Mouse (Mus musculus) midbrain, embryonic 15.5 days (tissue): Measurements from ENCODE around the gene Aftph. TPM values are rescaled to one million over a fixed set of nuclear protein-coding genes. Genes with fewer than 3 reads are reported as not detected.

Experiments
- ATAC-seq: fragments of 200-750 bp; cut with Nextera tagmentation; replicated peaks from 2 replicates; pipeline ENCODE4 v1.8.0; 2017; ENCODE audit warnings: moderate TSS enrichment
- H3K27ac ChIP-seq: fragments of 300-500 bp; sonication (generic); 2 replicates; pipeline ENCODE4 v1.5.1; 2015; ENCODE audit warnings: mild to moderate bottlenecking, inconsistent platforms
- H3K27me3 ChIP-seq: fragments of 300-500 bp; sonication (generic); replicated peaks from 2 replicates; pipeline ENCODE4 v1.6.1; 2015; ENCODE audit warnings: inconsistent platforms
- H3K36me3 ChIP-seq: fragments of 300-500 bp; sonication (generic); replicated peaks from 2 replicates; pipeline ENCODE4 v1.6.1; 2015; ENCODE audit warnings: inconsistent platforms
- H3K4me1 ChIP-seq: fragments of 300-500 bp; sonication (generic); 2 replicates; pipeline ENCODE4 v1.6.1; 2015; ENCODE audit warnings: inconsistent platforms
- H3K4me2 ChIP-seq: fragments of 300-500 bp; sonication (generic); 2 replicates; pipeline ENCODE4 v1.6.1; 2015; ENCODE audit warnings: inconsistent platforms, mild to moderate bottlenecking, moderate library complexity
- H3K4me3 ChIP-seq: fragments of 300-500 bp; sonication (generic); 2 replicates; pipeline ENCODE4 v1.5.1; 2015; ENCODE audit warnings: mild to moderate bottlenecking, inconsistent platforms
- H3K9ac ChIP-seq: fragments of 300-500 bp; sonication (generic); 2 replicates; pipeline ENCODE4 v1.6.1; 2015; ENCODE audit warnings: mild to moderate bottlenecking, inconsistent platforms
- H3K9me3 ChIP-seq: fragments of 300-500 bp; sonication (generic); 2 replicates; pipeline ENCODE4 v1.6.1; 2016; ENCODE audit warnings: inconsistent platforms
- WGBS: fragments of 180-500 bp; shearing (Covaris S2); methylation state at CpG from one replicate; pipeline ENCODE4 v1.1.7; 2015; ENCODE audit warnings: mixed read lengths; 5-methylcytosine and 5-hydroxymethylcytosine counted together
- polyA plus RNA-seq: library from polyadenylated mRNA; unstranded; fragments of >200 nt; fragmentation: Nextera tagmentation; extraction: Ambion mirVana; gene quantifications from 2 replicates; pipeline ENCODE4 v1.2.1, GENCODE M21; 2015

Gene Aftph
- polyA plus RNA-seq, 1 experiment from 2014 or later = 35.9 TPM

DNA sequence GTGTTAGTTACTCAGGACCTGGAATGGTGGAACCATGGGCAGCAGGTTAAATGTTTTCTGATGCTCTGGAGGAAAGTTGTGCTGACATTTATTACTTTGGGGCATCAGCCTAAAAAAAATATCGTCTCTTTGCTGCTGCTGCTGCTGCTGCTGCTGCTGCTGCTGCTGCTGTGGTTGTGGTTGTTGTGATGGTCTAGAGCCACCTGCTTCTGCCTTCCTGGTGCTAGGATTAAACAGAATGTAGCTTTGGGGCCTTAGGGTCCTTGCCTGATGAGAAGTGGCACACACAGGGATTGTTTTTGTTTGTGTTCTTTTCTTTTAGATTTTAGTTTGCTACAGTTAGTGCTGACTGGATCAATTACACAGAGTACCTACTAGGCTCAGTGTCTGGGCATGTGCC, 97.2 kb downstream of the Aftph start:
- H3K9me3 ChIP-seq = no peaks in the 10 kb centered on the region
- H3K27me3 ChIP-seq = no peaks in the 10 kb centered on the region
- no peaks in the 10 kb centered on the region for H3K36me3 ChIP-seq
- peaks cover 50% of the 10 kb centered on the region for H3K4me1 ChIP-seq
- no peak overlapping the region for H3K27ac ChIP-seq
- ATAC-seq = no peak
- H3K4me3 ChIP-seq = no peak overlapping the region
- 83% methylated on average over 1 of the region's 1 CpGs for WGBS
- no peak overlapping the region for H3K4me2 ChIP-seq
- no peak overlapping the region for H3K9ac ChIP-seq

DNA sequence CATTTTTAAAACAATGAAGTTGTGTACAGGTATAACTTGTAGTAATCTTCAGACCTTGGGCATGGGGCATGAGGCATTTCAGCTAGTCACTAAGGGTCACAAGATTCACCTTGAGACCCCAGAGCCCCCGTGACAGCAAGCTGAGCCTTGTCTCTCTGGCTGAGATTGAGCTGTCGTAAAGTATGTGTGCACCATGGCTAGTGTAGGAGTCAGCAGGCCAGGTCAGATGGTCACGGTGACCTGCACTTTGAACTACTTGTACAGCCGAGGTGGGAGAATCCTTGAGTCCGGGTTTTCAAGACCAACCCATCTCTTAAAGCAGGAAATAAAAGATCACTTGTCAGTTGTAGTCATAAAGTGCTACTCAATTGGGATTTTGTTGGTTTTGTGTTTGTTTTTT, 98.2 kb downstream of the Aftph start:
- no peak overlapping the region for H3K27ac ChIP-seq
- no peak overlapping the region for H3K9ac ChIP-seq
- ATAC-seq = no peak
- no peak overlapping the region for H3K4me3 ChIP-seq
- H3K4me2 ChIP-seq = no peak overlapping the region
- H3K9me3 ChIP-seq = no peaks in the 10 kb centered on the region
- H3K36me3 ChIP-seq = no peaks in the 10 kb centered on the region
- H3K27me3 ChIP-seq = no peaks in the 10 kb centered on the region
- 71% methylated on average over 5 of the region's 5 CpGs for WGBS
- peaks cover 46% of the 10 kb centered on the region for H3K4me1 ChIP-seq

DNA sequence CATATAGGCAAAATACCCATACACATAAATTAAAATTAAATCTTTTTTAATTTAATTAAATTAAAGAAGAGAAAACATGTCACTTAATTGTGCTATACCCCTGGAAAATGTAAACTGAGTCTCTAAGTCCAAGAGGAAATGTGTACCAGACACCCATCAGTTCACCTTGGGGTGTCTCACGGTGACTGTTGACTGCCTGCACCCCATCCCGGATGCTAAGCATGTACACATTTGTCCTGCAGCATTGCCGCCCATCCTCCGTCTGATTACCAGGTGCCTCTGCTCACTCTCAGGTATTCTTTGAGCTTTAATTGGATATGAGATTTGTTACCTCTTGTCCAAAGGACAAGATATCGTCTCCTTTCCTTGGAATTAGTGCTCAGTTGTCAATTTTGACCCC, 99.1 kb downstream of the Aftph start:
- Histone ChIP-seq H3K27ac (no peak overlapping the region), H3K4me3 (no peak overlapping the region), H3K4me2 (no peak overlapping the region), H3K4me1 (peaks cover 38% of the 10 kb centered on the region), H3K36me3 (no peaks in the 10 kb centered on the region), H3K9me3 (no peaks in the 10 kb centered on the region), H3K27me3 (no peaks in the 10 kb centered on the region), H3K9ac (no peak overlapping the region)
- no peak for ATAC-seq
- 75% methylated on average over 5 of the region's 5 CpGs for WGBS

DNA sequence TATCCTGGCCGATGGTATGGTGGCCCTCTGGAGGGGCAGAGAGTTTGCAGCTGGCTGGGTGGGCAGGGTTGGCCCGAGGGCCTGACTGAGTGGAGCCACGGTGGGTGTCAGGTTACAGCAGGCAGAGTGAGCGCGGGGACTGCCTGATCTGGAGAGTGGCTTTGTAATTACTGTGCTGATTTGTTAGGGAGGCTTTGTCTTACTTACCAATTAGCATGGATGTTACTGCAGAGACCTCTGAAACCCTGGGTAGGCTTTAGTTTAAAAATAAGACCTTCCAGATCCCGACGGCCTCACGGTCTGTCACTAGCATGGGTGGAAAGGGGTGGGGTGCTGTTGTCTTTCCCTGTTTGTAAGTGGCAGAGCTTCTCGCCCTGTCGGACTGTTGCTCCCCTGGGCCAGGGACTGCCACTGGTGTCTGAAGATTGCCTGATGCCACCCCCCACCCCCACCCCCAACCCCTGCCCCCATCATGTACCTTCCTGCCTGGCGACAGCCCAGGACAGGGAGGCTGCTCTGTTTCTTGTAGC, 101.4 kb downstream of the Aftph start:
- Histone ChIP-seq H3K4me2 (0 out of 2 replicates have a peak overlapping the region, but pooled peaks have one; percentile 19), H3K27me3 (no peaks in the 10 kb centered on the region), H3K4me1 (peaks cover 31% of the 10 kb centered on the region), H3K4me3 (no peak overlapping the region), H3K9ac (no peak overlapping the region), H3K36me3 (no peaks in the 10 kb centered on the region), H3K27ac (peak overlapping the region; percentile 28), H3K9me3 (no peaks in the 10 kb centered on the region)
- ATAC-seq = peak; percentile 72
- WGBS = 2% methylated on average over 11 of the region's 11 CpGs

DNA sequence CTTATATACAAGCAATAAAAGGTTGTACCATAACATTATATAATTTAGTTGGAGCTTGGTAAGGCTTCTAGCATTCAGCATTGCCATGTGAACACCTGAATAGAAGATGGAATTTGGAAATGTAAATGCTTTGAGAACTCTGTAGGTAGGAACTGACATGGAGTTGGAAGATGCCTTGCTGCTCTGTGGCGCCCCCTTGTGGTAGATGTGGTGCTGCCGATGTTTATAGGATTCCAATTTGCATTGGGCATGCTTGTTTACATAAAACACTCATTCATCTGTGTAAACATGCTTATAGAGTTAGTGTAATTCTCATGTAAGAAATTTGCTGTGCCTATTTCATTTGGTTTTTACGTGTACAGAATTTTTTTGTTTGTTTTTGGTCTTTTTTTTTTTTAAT, 102.5 kb downstream of the Aftph start:
- H3K27ac ChIP-seq = no peak overlapping the region
- 28% methylated on average over 3 of the region's 3 CpGs for WGBS
- H3K36me3 ChIP-seq = no peaks in the 10 kb centered on the region
- no peak for ATAC-seq
- H3K4me2 ChIP-seq = no peak overlapping the region
- H3K27me3 ChIP-seq = no peaks in the 10 kb centered on the region
- H3K9me3 ChIP-seq = no peaks in the 10 kb centered on the region
- peaks cover 27% of the 10 kb centered on the region for H3K4me1 ChIP-seq
- H3K9ac ChIP-seq = no peak overlapping the region
- no peak overlapping the region for H3K4me3 ChIP-seq

DNA sequence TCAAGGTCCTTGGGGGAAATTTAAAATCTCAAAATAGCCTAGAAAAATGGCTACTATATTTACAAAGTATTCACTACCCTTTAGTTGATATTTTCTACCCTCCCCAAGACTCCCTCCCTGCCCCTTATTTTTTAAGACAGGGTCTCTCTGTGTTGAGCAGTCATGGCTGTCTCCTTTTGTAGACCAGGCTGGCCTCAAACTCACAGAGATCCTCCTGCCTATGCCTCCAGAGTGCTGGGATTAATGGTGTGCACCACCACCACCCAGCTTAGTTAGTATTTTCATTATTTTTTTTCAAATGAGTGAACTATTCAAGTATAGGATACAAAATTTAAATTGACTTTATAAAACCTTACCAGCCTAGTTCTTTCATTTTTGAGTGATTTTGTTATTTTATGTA, 104.3 kb downstream of the Aftph start:
- Histone ChIP-seq H3K4me2 (no peak overlapping the region), H3K9me3 (no peaks in the 10 kb centered on the region), H3K4me1 (peaks cover 39% of the 10 kb centered on the region), H3K27me3 (no peaks in the 10 kb centered on the region), H3K4me3 (no peak overlapping the region), H3K36me3 (no peaks in the 10 kb centered on the region), H3K27ac (no peak overlapping the region), H3K9ac (no peak overlapping the region)
- ATAC-seq = no peak

DNA sequence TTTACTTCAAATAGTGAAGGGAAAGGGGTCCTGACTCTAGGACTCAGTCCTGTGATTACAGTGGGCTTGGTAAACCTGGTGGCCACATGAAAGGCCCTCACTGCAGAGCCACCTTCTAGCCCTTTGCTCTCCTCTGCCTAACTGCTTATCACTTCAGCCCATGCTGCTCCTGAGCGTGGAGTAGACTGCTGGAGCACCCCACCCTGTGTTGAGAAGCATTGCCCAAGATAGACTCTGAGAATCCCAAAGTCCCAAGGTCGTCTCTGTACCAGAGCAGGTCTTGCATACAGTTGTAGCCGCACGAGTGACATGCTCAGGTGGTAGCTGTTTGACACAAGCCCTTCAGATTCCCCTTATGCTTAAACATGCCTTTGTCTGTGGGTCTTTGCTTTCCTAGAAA, 105.3 kb downstream of the Aftph start:
- 60% methylated on average over 4 of the region's 4 CpGs for WGBS
- H3K9ac ChIP-seq = no peak overlapping the region
- H3K4me3 ChIP-seq = no peak overlapping the region
- H3K36me3 ChIP-seq = no peaks in the 10 kb centered on the region
- ATAC-seq = no peak
- H3K4me1 ChIP-seq = peaks cover 41% of the 10 kb centered on the region
- no peak overlapping the region for H3K27ac ChIP-seq
- no peak overlapping the region for H3K4me2 ChIP-seq
- H3K27me3 ChIP-seq = no peaks in the 10 kb centered on the region
- no peaks in the 10 kb centered on the region for H3K9me3 ChIP-seq

DNA sequence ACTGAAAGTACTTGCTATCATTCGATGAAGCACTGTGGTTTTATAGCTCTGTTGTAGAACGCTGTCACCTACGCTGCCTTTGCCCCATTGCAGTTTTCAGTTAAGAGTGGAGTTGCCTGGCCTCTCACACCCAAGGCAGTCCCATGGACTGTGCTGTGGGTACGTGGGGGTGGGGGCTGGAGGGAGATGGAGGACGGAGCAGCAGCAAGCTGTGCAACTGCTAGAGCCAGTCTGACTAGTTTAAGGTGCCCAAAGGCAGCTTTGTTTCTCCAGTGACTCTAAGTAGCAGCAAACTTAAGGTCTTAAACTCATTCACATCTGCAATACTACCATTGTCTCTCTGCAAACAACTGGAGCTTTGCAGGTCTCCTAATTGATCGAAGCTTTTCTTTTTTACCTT, 105.7 kb downstream of the Aftph start:
- Histone ChIP-seq H3K4me2 (no peak overlapping the region), H3K27ac (no peak overlapping the region), H3K9me3 (no peaks in the 10 kb centered on the region), H3K4me1 (peaks cover 39% of the 10 kb centered on the region), H3K9ac (no peak overlapping the region), H3K4me3 (no peak overlapping the region), H3K27me3 (no peaks in the 10 kb centered on the region), H3K36me3 (no peaks in the 10 kb centered on the region)
- ATAC-seq = no peak
- WGBS = 28% methylated on average over 6 of the region's 6 CpGs

Other genes with a start within 250 kb of the Aftph start
- 27.7 and 32.3 TPM in 2 replicates for gene Sertad2, start 198.3 kb downstream of the Aftph start, polyA plus RNA-seq
- gene Lgalsl, start 89.5 kb upstream of the Aftph start, polyA plus RNA-seq = 76.2 and 80.7 TPM in 2 replicates